Mouse (Mus musculus): ENCODE measurements around the gene Baz2b. TPM values are rescaled to one million over a fixed set of nuclear protein-coding genes. Genes with fewer than 3 reads are reported as not detected.

Baz2b gene
- polyA plus RNA-seq, 1 experiment from 2014 or later = 46.3 TPM

DNA sequence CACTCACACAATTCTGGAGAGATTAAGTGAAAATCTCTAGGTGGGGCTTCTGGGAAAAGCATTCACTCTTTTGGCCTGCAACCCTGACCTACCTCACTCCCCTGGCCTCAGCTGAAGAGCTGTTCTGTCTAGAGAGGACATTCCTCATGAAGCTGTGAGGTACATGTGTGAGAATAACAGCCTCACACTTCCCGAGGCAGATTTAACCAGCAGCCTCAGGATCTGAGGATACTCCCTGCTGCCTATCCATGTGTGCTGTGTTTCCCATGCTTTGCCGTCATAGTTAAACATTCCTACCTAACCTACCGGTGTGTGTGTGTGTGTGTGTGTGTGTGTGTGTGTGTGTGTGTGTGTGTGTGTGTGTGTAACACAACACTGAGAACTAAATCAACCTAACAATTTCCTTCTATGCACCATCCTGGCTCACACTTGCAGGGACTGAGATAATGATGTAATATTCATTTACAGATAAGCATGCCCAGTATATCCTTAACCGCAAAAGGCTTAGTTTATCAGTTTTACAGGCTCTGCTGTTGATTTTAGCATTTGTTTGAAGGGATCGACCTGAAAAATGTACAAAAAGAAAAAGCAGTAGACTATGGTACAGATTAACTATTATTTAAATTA is 206.5 kb downstream of the Baz2b start:
- H3K27me3 ChIP-seq (replicated peaks) = no peaks in the 10 kb centered on the region
- no peak overlapping the region for H3K9ac ChIP-seq
- H3K4me2 ChIP-seq (replicated peaks) = no peak overlapping the region
- 49% methylated on average over 5 of the region's 5 CpGs for WGBS
- H3K9me3 ChIP-seq = no peaks in the 10 kb centered on the region
- peak overlapping the region; percentile 64; the same call in 1 of the 2 replicates for H3K27ac ChIP-seq
- ATAC-seq = peak; percentile 76
- no peak overlapping the region for H3K4me3 ChIP-seq (replicated peaks)
- H3K36me3 ChIP-seq = 0 out of 2 replicates have a peak, but pooled peaks cover 3% of the 10 kb centered on the region
- H3K4me1 ChIP-seq (replicated peaks) = no peaks in the 10 kb centered on the region

DNA sequence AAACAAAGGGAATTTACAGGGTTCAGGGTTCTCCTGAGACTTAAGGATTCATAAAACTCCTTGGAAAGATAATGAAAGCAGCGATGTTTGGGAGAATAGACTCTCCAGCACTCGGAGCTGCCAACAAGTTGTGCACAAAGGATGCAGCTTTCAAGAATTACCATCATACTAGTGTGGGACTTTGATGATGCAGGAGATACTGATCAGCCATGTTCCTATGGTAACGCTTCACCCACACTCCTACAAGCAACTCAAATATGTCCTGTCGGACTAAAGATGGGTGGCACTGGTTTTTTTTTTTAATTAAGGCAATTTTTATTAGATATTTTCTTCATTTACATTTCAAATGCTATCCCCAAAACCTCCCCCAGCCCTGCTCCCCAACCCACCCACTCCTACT is 209.4 kb downstream of the Baz2b start:
- H3K27me3 ChIP-seq (replicated peaks) = no peaks in the 10 kb centered on the region
- no peak overlapping the region for H3K27ac ChIP-seq
- 0 out of 2 replicates have a peak, but pooled peaks cover under 1% of the 10 kb centered on the region for H3K36me3 ChIP-seq
- H3K4me3 ChIP-seq (replicated peaks) = no peak overlapping the region
- WGBS = 93% methylated on average over 4 of the region's 4 CpGs
- H3K9me3 ChIP-seq = no peaks in the 10 kb centered on the region
- ATAC-seq = no peak
- H3K9ac ChIP-seq = no peak overlapping the region
- no peak overlapping the region for H3K4me2 ChIP-seq (replicated peaks)
- H3K4me1 ChIP-seq (replicated peaks) = 0 out of 2 replicates have a peak, but pooled peaks cover 2% of the 10 kb centered on the region

DNA sequence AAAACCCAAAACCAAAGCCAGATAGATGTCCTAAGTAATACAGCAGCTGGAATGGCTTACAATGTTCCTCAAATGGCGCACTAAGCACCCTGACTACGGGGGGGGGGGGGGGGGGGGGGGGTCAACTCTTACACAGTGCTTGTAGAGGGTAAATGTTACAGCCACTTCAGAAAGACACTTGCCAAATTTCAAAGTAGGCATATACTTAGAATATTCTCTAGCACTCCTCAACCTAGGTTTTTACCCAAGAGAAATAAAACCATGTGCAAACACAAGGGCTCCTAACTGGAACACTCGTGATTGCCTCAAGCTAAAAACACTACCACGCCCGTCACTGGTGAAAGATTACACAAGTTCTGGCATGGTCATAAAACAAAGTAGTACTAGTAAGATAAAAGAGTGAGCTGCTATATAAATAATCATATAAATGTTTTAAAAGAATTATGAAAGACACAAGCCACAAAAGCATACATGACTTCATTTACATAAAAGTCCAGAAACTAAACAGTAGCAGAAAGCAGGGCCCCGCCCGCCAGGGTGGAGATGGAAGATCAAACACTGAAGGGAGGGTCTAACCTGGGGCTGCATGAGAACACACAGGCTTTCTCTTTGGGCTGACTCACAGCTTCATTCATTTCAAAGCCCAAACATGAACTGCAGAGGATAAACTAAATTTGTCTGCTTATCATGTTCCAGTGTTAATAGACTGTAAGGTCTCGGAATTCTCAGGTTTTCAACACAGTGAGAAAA is 212.0 kb downstream of the Baz2b start:
- no peaks in the 10 kb centered on the region for H3K27me3 ChIP-seq (replicated peaks)
- WGBS = 66% methylated on average over 7 of the region's 8 CpGs
- ATAC-seq = peak; percentile 73
- H3K4me3 ChIP-seq (replicated peaks) = no peak overlapping the region
- H3K9me3 ChIP-seq = no peaks in the 10 kb centered on the region
- H3K9ac ChIP-seq = no peak overlapping the region
- H3K36me3 ChIP-seq = no peaks in the 10 kb centered on the region
- H3K4me2 ChIP-seq (replicated peaks) = no peak overlapping the region
- 0 out of 2 replicates have a peak, but pooled peaks cover 2% of the 10 kb centered on the region for H3K4me1 ChIP-seq (replicated peaks)
- H3K27ac ChIP-seq = 0 out of 2 replicates have a peak overlapping the region, but pooled peaks have one; percentile 28

DNA sequence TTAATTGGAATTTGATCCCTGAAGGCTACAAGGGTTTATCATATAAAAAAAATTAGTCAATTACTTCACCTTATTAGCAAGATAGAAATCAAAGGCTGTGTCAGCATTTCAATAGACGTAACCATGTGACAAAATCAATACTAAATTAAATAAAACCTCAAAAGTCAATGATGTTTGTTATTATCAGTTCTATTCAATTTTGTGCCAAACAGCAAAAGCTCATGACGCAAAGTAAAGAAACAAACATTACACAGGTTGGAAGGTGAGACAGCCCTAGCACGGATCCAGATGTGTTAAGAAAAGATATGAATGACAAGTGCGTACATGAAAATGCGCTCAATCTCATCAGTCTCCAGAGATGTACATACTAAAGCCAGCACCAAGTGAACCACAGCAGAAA is 212.7 kb downstream of the Baz2b start:
- Histone ChIP-seq H3K4me3 (replicated peaks) (no peak overlapping the region), H3K4me2 (replicated peaks) (no peak overlapping the region), H3K9me3 (no peaks in the 10 kb centered on the region), H3K36me3 (peaks cover 3% of the 10 kb centered on the region; the same call in 1 of the 2 replicates), H3K27me3 (replicated peaks) (no peaks in the 10 kb centered on the region), H3K9ac (no peak overlapping the region), H3K4me1 (replicated peaks) (peaks cover 2% of the 10 kb centered on the region; the same call in 1 of the 2 replicates), H3K27ac (no peak overlapping the region)
- no peak for ATAC-seq
- 91% methylated on average over 5 of the region's 5 CpGs for WGBS

DNA sequence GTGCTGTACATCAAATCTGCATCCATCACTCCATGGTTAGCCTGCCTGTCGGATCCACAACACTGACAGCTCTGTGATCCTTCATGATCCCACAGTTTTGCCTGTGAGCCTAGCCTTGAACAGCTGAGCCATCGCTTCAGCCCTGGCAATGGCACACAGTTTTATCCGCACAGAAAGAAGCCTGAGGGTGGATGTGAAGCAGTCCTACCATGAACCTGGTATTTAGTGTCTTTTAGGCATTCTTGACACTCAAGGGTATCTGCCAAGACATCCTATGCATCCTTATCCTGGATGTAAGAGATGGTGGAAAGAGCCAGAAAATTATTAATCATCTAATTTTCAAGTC is 216.5 kb downstream of the Baz2b start:
- Histone ChIP-seq H3K4me1 (replicated peaks) (peaks cover 2% of the 10 kb centered on the region; the same call in 1 of the 2 replicates), H3K36me3 (peaks cover 3% of the 10 kb centered on the region; the same call in 1 of the 2 replicates), H3K4me2 (replicated peaks) (no peak overlapping the region), H3K27me3 (replicated peaks) (no peaks in the 10 kb centered on the region), H3K9ac (no peak overlapping the region), H3K9me3 (no peaks in the 10 kb centered on the region), H3K27ac (no peak overlapping the region), H3K4me3 (replicated peaks) (no peak overlapping the region)
- WGBS = 68% methylated on average over 3 of the region's 3 CpGs
- no peak for ATAC-seq

DNA sequence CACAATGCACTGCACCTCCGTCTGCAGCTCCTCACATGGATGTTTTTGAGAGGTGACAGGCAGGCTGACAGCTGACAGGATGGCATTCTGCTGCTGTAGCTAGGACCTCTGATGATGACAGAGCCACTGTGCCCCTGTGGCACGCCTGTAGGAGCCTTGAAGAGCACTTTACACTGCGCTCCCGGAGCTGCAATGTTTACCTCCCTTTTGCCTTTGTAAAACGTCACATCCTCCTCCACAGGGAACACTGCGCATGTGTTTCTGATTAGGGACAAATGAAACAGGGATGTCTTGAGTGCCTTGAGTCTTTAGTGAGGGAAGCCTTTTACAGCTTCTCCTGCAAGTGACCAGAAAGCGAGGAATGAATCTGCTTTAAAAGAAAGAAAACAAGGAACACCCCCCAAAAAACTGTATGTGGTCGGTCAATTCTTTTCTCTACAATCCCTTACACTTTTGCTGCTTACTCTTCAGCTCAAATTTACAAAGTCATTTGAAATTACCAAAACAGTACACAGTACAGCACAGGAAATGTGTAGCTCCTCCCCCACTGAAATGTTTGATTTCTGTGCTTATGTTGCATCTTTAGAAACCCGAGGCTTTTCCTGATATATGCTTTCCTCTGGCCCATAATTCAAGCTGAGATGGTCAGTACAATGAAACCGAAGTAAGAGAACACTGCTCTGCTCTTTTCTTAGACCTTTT is 217.0 kb downstream of the Baz2b start:
- H3K36me3 ChIP-seq = peaks cover 3% of the 10 kb centered on the region; the same call in 1 of the 2 replicates
- no peaks in the 10 kb centered on the region for H3K9me3 ChIP-seq
- H3K27ac ChIP-seq = no peak overlapping the region
- no peaks in the 10 kb centered on the region for H3K27me3 ChIP-seq (replicated peaks)
- no peaks in the 10 kb centered on the region; the same call in 1 of the 2 replicates for H3K4me1 ChIP-seq (replicated peaks)
- 60% methylated on average over 10 of the region's 10 CpGs for WGBS
- no peak overlapping the region for H3K4me3 ChIP-seq (replicated peaks)
- no peak overlapping the region for H3K4me2 ChIP-seq (replicated peaks)
- no peak overlapping the region for H3K9ac ChIP-seq
- no peak for ATAC-seq

DNA sequence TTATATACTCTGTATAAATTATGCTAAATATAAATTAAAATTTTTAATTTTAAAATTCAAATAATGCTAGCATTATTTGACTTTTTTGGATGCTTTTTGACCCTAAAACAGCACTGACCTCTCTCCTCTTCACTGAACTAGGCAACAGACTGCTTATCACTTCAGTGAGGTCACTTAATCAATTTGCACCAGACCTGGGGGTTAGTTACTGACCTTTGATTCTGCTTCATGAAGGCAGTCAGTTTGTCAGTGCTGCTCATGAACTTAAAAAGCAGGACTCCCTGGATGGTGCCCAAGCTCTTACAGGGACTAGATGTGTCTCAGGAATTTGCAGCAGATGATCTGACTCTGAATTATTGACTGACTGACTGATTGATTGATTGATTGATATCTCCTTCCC is 217.9 kb downstream of the Baz2b start:
- Histone ChIP-seq H3K9ac (no peak overlapping the region), H3K4me3 (replicated peaks) (no peak overlapping the region), H3K4me2 (replicated peaks) (no peak overlapping the region), H3K27ac (no peak overlapping the region), H3K36me3 (peaks cover 3% of the 10 kb centered on the region; the same call in 1 of the 2 replicates), H3K4me1 (replicated peaks) (no peaks in the 10 kb centered on the region; the same call in 1 of the 2 replicates), H3K9me3 (no peaks in the 10 kb centered on the region), H3K27me3 (replicated peaks) (no peaks in the 10 kb centered on the region)
- ATAC-seq = no peak

DNA sequence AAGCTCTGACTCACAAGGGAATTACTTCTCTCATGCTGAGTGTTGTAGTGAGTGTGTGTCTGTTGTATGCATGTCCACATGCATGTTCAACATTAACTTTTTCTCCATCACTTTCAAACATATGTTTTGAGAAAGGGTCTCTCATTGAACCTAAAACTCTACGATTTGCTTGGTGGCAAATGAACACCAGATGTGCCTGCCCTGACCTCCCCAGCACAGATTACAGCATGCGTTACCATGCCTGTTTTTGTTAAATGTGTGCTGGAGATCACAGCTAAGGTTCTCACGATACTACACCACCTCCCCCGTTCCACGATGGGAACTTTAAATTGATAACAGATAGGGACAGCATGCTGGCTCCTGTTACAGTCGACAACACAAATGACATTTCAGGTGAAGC is 222.1 kb downstream of the Baz2b start:
- Histone ChIP-seq H3K4me2 (replicated peaks) (no peak overlapping the region), H3K4me1 (replicated peaks) (no peaks in the 10 kb centered on the region; the same call in 1 of the 2 replicates), H3K36me3 (peaks cover 3% of the 10 kb centered on the region; the same call in 1 of the 2 replicates), H3K9ac (no peak overlapping the region), H3K9me3 (no peaks in the 10 kb centered on the region), H3K27ac (no peak overlapping the region), H3K4me3 (replicated peaks) (no peak overlapping the region), H3K27me3 (replicated peaks) (no peaks in the 10 kb centered on the region)
- ATAC-seq = no peak
- 66% methylated on average over 6 of the region's 6 CpGs for WGBS

DNA sequence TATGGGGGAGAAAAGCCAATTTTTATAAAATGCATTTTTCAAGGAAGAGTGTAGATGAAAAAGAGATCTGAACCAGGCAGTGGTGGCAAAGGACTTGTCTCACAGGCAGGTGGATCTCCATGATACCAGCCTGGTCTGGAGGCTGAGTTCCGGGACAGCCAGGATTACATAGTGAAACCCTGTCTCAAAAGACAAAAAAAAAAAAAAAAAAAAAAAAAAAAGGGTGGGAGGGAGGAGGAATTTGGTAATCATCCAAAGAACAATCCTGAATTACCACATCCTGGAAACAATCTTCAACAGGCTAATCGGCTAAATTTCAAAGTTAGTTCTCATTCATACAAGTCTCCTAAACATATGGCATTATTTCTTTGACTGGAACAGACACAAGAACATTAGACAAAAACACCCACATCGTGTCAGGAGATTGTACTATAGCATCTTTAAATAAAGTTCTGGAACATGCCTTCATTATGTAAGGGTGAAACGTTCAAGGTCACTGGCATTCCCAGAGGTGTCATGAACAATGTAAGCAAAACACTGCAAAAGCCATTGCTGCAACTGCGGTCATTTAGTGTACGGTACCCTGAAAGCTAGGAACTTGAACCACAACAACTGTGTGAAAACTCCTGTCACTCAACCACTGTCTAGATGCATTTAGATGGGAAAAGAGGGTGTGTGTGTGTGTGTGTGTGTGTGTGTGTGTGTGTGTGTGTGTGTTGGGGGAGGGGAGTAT is 230.0 kb downstream of the Baz2b start:
- no peak for ATAC-seq
- no peaks in the 10 kb centered on the region for H3K9me3 ChIP-seq
- no peaks in the 10 kb centered on the region for H3K4me1 ChIP-seq (replicated peaks)
- no peak overlapping the region for H3K27ac ChIP-seq
- H3K4me3 ChIP-seq (replicated peaks) = no peak overlapping the region
- WGBS = 53% methylated on average over 6 of the region's 6 CpGs
- no peak overlapping the region for H3K4me2 ChIP-seq (replicated peaks)
- no peak overlapping the region for H3K9ac ChIP-seq
- no peaks in the 10 kb centered on the region for H3K27me3 ChIP-seq (replicated peaks)
- 0 out of 2 replicates have a peak, but pooled peaks cover 2% of the 10 kb centered on the region for H3K36me3 ChIP-seq

DNA sequence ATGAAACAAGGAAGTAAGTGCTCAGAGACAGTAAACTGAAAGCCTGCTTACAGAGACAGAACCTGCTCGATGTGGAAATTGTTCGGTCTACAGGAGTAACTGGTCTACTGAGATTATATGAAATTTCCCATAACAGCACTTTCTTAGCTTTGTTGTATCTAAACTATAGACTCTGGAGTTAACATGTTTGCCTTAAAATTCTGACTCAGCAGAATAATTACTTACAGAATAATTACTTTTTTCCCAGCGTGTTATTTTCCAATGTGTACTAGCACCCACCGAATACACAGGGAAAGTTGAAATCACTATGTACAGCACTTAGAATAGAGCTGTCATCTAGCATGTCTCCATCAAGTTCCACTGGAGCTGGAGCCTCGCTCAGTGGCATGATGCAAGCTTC is 233.0 kb downstream of the Baz2b start:
- WGBS = 94% methylated on average over 5 of the region's 5 CpGs
- Histone ChIP-seq H3K36me3 (0 out of 2 replicates have a peak, but pooled peaks cover 2% of the 10 kb centered on the region), H3K27me3 (replicated peaks) (no peaks in the 10 kb centered on the region), H3K4me3 (replicated peaks) (no peak overlapping the region), H3K4me1 (replicated peaks) (no peaks in the 10 kb centered on the region), H3K9me3 (no peaks in the 10 kb centered on the region), H3K9ac (no peak overlapping the region), H3K4me2 (replicated peaks) (no peak overlapping the region), H3K27ac (no peak overlapping the region)
- ATAC-seq = no peak

DNA sequence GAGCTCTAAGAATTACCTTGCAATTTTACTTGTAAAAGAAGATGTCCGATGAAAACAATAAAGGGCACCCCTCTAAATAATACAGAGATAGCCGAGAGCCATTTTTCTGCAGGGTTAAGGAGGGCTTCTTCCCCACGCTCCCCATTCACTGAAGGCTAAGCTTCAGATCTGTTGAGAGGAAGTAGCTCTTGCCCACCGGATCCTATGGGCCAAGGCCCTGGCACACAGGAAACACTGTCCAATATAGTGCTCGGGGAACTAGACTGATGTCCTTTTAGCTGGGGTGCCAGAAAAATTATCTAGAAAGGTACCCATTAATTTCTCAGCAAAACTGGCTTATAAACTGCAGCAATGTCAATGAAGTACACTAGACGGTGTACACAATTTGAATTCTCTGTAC is 233.9 kb downstream of the Baz2b start:
- Histone ChIP-seq H3K27ac (no peak overlapping the region), H3K9ac (no peak overlapping the region), H3K36me3 (peaks cover 5% of the 10 kb centered on the region; the same call in 1 of the 2 replicates), H3K4me2 (replicated peaks) (no peak overlapping the region), H3K4me3 (replicated peaks) (no peak overlapping the region), H3K9me3 (no peaks in the 10 kb centered on the region), H3K4me1 (replicated peaks) (no peaks in the 10 kb centered on the region), H3K27me3 (replicated peaks) (no peaks in the 10 kb centered on the region)
- WGBS = 90% methylated on average over 6 of the region's 6 CpGs
- ATAC-seq = no peak

DNA sequence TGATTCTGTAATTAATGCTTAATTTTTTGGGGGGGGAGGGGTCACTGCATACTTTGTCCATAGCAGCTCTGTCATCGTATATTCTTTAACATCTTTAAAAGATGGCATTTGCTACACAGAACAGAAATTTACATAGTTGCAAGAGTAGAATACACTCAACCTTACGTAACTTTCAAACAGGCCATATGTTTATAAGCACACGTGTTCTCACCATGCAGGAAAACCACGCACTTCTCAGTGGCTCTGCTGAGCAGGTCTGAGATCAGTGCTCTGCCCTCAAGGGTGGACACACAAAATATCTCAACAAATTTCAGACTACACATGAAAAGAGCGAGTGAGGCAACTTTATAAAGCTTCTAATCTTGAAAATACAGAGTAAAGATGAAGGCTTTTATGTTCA is 235.7 kb downstream of the Baz2b start:
- Histone ChIP-seq H3K4me2 (replicated peaks) (no peak overlapping the region), H3K27me3 (replicated peaks) (no peaks in the 10 kb centered on the region), H3K4me1 (replicated peaks) (no peaks in the 10 kb centered on the region), H3K36me3 (peaks cover 7% of the 10 kb centered on the region), H3K9me3 (no peaks in the 10 kb centered on the region), H3K4me3 (replicated peaks) (no peak overlapping the region), H3K9ac (no peak overlapping the region), H3K27ac (no peak overlapping the region)
- ATAC-seq = no peak
- WGBS = 79% methylated on average over 5 of the region's 5 CpGs
